Mouse (Mus musculus) ES-Bruce4 (cell line): Measurements from ENCODE around the gene Lypd4.

Experiments
- CTCF ChIP-seq: IDR thresholded peaks from one replicate; pipeline ENCODE4 v1.8.1; 2011; ENCODE audit warnings: low read depth, low read length
- POLR2A ChIP-seq: IDR thresholded peaks from one replicate; pipeline ENCODE4 v1.8.1; 2011; ENCODE audit warnings: low read length; ENCODE audit not compliant: insufficient read depth

DNA sequence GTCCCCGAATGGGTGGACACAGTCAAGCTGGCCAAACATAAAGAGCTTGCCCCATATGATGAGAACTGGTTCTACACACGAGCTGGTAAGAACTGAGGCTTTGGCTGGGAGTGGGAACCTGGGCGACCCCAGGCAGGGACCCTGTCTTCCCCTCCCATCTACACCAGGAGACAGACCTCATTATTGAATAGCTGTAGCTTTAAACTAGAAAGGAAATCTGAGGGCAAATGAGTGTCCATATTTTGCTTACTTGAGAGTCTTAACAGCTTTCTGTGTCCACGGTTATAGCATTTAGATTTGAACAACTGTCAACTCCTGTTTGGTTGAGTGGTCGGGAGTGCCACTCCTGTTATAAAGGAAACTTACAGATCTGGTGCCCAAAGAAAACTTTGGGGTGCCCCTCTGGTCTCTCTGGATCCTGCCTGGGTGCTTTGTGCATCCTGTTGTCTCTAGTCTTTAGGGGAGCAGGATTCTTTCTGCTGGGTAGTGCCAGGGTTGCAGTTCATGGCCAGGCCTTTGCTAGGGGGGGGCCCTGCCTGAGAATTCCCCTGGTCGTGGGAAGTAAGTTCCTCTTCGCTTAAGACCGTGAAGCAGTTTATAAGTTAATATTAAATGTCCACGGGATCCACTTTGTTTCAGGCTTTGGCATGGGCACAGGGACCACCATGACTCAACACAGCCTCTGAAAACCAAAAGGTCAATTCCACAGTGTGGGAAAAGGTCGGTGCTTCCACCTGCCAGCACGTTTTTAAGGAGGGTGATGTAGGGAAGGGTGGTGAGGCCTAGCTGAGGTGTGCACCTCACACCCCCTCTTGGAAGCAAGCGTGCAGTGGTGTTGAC, 15.9 kb upstream of the Lypd4 start:
- TF ChIP-seq POLR2A (no peak), CTCF (no peak)
